Mouse (Mus musculus) effector memory CD4-positive, alpha-beta T cell, adult 5 months (primary cell): Measurements from ENCODE around the gene Ptpru. TPM values are rescaled to one million over a fixed set of nuclear protein-coding genes. Genes with fewer than 3 reads are reported as not detected.

Source experiments
- polyA plus RNA-seq: library from polyadenylated mRNA; unstranded; fragments of 100-300 nt; shearing (Covaris generic); gene quantifications from one replicate; pipeline ENCODE4 v1.2.1, GENCODE M21; 2017

Gene Ptpru
- polyA plus RNA-seq = 0.19 TPM

GRCm38 (mm10) chr4:131837872-131838524 lies at the start of gene Ptpru:
Ptpru (minus strand) TSS chr4:131838288.

GRCm38 (mm10) chr4:131873293-131874168 lies 35.4 kb upstream of the Ptpru start, which contains the start of gene Srsf4:
Srsf4 (plus strand) TSS chr4:131873617.

GRCm38 (mm10) chr4:131843290-131843743 lies 5.2 kb upstream of the Ptpru start, which contains the start of gene Mecr:
Mecr (plus strand) TSS chr4:131843470.

Other genes starting within 250 kb of the Ptpru start
- gene Mecr, start 5.2 kb upstream of the Ptpru start, polyA plus RNA-seq = 24.0 TPM
- 127 TPM for gene Srsf4, start 35.3 kb upstream of the Ptpru start, polyA plus RNA-seq
- not detected for gene Tmem200b, start 83.5 kb upstream of the Ptpru start, polyA plus RNA-seq
- 0.39 TPM for gene Gm10300, start 236.4 kb upstream of the Ptpru start, polyA plus RNA-seq
- 205 TPM for gene Epb41, start 237.0 kb upstream of the Ptpru start, polyA plus RNA-seq